ENCODE assay signal across 7 mouse cellular contexts in genomic region chr12:52097650-52098070, GRCm38 (mm10). TPM values are rescaled to one million over a fixed set of nuclear protein-coding genes. Genes with fewer than 3 reads are reported as not detected.
DNase-seq lines count a peak whose midpoint lies in the region; ATAC-seq lines count a peak whose summit lies in the region.

TSS of gene Nubpl (plus strand) at chr12:52097737.

- intact Hi-C loops in gastrocnemius, postnatal 36 days (cut with DNase I), result no loop called here
- intact Hi-C loops in left cerebral cortex, postnatal 25 days (cut with DNase I), result no loop called here

- no peaks in the 10 kb centered on the region for H3K9me3 ChIP-seq in intestine, embryonic 15.5 days
- H3K9me3 ChIP-seq in midbrain, embryonic 10.5 days (replicated peaks), result no peaks in the 10 kb centered on the region

- peak; percentile 99 for ATAC-seq in intestine, embryonic 15.5 days

- no peaks in the 10 kb centered on the region for H3K36me3 ChIP-seq in intestine, embryonic 15.5 days
- no peaks in the 10 kb centered on the region for H3K36me3 ChIP-seq in midbrain, embryonic 10.5 days

- H3K9ac ChIP-seq in intestine, embryonic 15.5 days, result peak within 1 kb of the TSS; percentile 83

- WGBS in intestine, embryonic 15.5 days, result 0% methylated on average over 32 of the region's 32 CpGs
- 0% methylated on average over 32 of the region's 32 CpGs for WGBS in midbrain, embryonic 10.5 days

- H3K27me3 ChIP-seq in intestine, embryonic 15.5 days (replicated peaks), result no peaks in the 10 kb centered on the region
- H3K27me3 ChIP-seq in midbrain, embryonic 10.5 days (ENCODE audit: low read depth, poor library complexity, severe bottlenecking), result no peaks in the 10 kb centered on the region

- no peak within 1 kb of the TSS for H3K27ac ChIP-seq in intestine, embryonic 15.5 days
- H3K27ac ChIP-seq in midbrain, embryonic 10.5 days (replicated peaks), result peak within 1 kb of the TSS; percentile 96

- H3K4me1 ChIP-seq in intestine, embryonic 15.5 days (replicated peaks), result no peaks in the 10 kb centered on the region
- peaks cover 8% of the 10 kb centered on the region for H3K4me1 ChIP-seq in midbrain, embryonic 10.5 days

- DNase-seq in adrenal gland, adult 2 months, result peak; percentile 96
- DNase-seq in embryo, embryonic 11.5 days (ENCODE audit: low read depth, low spot score), result peak; percentile 92
- DNase-seq in gastrocnemius, postnatal 36 days, result peak; percentile 88 to 94
- peak; percentile 94 to 96 for DNase-seq in left cerebral cortex, postnatal 25 days (ENCODE audit: low spot score in 2 of 2)
- DNase-seq in midbrain, embryonic 10.5 days (ENCODE audit: low spot score), result peak; percentile 96
- DNase-seq in right cerebral cortex, postnatal 4 days, result peak; percentile 98

- peak within 1 kb of the TSS; percentile 96 for H3K4me3 ChIP-seq in intestine, embryonic 15.5 days (replicated peaks)
- peak within 1 kb of the TSS; percentile 96 for H3K4me3 ChIP-seq in midbrain, embryonic 10.5 days

- H3K4me2 ChIP-seq in intestine, embryonic 15.5 days (replicated peaks), result peak within 1 kb of the TSS; percentile 53

RNA-seq across cellular contexts. Expression of gene Nubpl, which starts in this region (rescaled TPM):
- total RNA-seq in adrenal gland, adult 2 months (2021), result 10 to 100 TPM in 1 of 2 experiments, 1 to 10 TPM in 1; 9.5 to 10.5 TPM
- 3.7 and 4.8 TPM in 2 replicates for polyA plus RNA-seq in adrenal gland, adult 2 months (2012; rRNA removed)
- 1 to 10 TPM; 4.5 to 5.8 TPM for total RNA-seq in gastrocnemius, postnatal 36 days (2021)
- polyA plus RNA-seq in intestine, embryonic 15.5 days (2015; fragmentation: Nextera tagmentation; extraction: Ambion mirVana), result 11.2 and 12.8 TPM in 2 replicates
- total RNA-seq in left cerebral cortex, postnatal 25 days (2021), result 1 to 10 TPM; 5.1 to 6.4 TPM
- polyA plus RNA-seq in midbrain, embryonic 10.5 days (2016; fragmentation: Nextera tagmentation; extraction: Ambion mirVana), result 15.6 and 17.6 TPM in 2 replicates
